Mouse (Mus musculus) gastrocnemius, postnatal 36 days (tissue): Measurements from ENCODE around the gene Arhgap35. TPM values are rescaled to one million over a fixed set of nuclear protein-coding genes. Genes with fewer than 3 reads are reported as not detected.
A peak's percentile ranks its signal among the peaks of the same experiment; 100 is the strongest.
"Not testable (repeated sequence)": the region's sequence is repeated elsewhere in the genome, so short reads cannot be mapped to it uniquely, and the experiment has no call there.

Experiments used
- DNase-seq, 2 experiments: peaks; one replicate each; pipeline ENCODE4 v3.0.0; 2022
- intact Hi-C: fragments of 180-260 bp; cut with DNase I; formaldehyde crosslinking; loops from one replicate; pipeline ENCODE4 v1.15.1; 2025
- long read RNA-seq, 2 experiments: library from polyadenylated mRNA; stranded (forward); transcript quantifications; one replicate each; pipeline ENCODE4 v2.0.0; 2021
- total RNA-seq, 2 experiments: library from RNA; stranded (reverse); gene quantifications; 2 replicates each; pipeline ENCODE4 v1.2.3; 2021

The Arhgap35 gene
- total RNA-seq = 10 to 100 TPM; 16.1 to 16.3 TPM
- long read RNA-seq, experiment 1, partial matches to known transcripts = 0 of 25 reads
- long read RNA-seq, experiment 1, other reads (novel, unspliced or antisense) = 25 of 25 reads
- long read RNA-seq, experiment 2, partial matches to known transcripts = 0 of 28 reads
- long read RNA-seq, experiment 2, other reads (novel, unspliced or antisense) = 28 of 28 reads

GRCm38 (mm10) chr7:16614888-16615715, at the start of gene Arhgap35:
TSS of gene Arhgap35 (minus strand) at chr7:16614993.
- intact Hi-C loops = loop anchor here (5.0 to 10.0 kb wide), 3 partner anchors 38 to 320 kb away; no protein-coding TSS in a partner anchor
- DNase-seq = peak; percentile 97 to 99

GRCm38 (mm10) chr7:16644260-16644659, 29.5 kb upstream of the Arhgap35 start:
- DNase-seq = no peak
- intact Hi-C loops = no loop called here

DNA sequence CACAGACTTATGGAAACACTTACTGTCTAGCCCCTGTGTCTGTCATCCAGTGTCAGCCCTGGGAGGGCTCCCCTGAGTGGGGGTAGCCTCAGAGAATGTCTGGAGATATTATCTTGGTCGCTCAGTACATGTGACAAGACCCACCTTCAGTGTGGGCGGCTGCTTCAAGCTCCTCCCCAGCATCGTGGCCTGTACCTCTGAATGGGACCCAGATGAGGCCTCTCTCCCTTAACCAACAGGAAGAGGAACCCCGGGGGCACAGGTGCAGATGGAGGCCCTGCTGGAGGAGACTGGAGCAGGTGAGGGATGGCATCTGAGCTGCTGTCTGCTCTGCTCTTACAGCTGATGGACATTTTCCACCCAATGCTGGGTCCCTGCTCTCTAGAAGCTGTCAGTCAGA, 28.3 kb upstream of the Arhgap35 start:
- DNase-seq, intact Hi-C loops: not testable (repeated sequence)

DNA sequence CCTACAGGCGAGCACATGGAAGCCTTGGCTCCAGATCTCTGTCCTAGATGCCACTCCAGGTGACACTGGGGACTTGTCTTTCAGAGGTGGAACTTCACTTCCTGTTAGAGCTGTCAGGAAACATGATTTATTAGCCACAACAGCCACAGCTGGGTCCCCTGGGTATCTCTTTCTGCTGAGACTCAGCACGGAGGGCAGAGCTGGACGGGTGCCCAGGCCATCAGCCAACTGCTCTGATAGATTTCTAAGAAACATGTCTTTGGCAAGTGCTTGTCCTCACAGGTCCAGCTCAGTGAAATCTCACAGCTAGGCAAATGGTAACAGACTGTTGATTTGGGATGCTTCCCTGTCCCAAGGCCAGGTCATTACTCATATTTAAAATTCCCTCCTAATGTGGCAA, 24.2 kb upstream of the Arhgap35 start:
- peak; percentile 69 to 80 for DNase-seq
- intact Hi-C loops = no loop called here

DNA sequence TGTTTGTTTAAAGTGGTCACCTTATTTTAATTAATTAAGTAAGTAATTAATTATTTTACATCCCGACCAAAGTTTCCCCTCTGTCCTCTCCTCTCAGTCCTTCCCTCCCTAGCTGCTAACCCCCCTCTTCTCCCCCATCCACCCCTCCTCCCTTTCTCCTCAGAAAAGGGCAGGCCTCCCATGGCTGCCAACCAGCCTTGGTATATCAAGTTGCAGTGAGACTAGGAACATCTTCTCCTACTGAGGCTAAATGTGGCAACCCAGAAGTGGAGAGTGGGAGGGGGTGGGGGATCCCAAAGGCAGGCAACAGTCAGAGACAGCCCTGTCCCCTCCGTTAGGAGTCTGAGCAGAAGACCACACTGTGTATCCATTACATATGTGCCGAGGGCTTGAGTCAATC, 20.3 kb upstream of the Arhgap35 start:
- DNase-seq = no peak
- intact Hi-C loops = no loop called here

GRCm38 (mm10) chr7:16633913-16634312, 19.1 kb upstream of the Arhgap35 start:
- intact Hi-C loops, DNase-seq: not testable (repeated sequence)

DNA sequence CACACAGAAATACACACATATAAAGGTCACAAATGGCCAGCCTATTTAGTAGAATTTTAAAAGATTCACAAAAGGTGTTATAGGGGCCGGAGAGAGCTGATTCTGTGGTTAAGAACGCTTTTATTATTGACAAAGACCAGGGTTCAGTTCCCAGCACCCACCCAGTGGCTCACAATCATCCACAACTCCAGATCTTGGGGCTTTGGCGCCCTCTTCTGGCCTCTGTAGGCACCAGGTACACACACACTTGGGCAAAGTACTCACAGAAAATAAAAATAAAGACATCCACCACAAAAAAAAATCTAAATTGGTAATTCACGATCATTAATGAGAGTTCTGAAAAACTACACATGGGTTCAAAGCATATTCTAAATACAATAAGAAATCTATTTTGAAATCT, 17.1 kb upstream of the Arhgap35 start:
- intact Hi-C loops = no loop called here
- no peak for DNase-seq

GRCm38 (mm10) chr7:16631025-16631424, 16.2 kb upstream of the Arhgap35 start:
- no peak for DNase-seq
- intact Hi-C loops = no loop called here

- DNase-seq = no peak
- intact Hi-C loops = loop anchor here (1.0 kb wide), 2 partner anchors 66 to 99 kb away; no protein-coding TSS in a partner anchor
Measured at GRCm38 (mm10) chr7:16629598-16630296, 15.0 kb upstream of the Arhgap35 start.

DNA sequence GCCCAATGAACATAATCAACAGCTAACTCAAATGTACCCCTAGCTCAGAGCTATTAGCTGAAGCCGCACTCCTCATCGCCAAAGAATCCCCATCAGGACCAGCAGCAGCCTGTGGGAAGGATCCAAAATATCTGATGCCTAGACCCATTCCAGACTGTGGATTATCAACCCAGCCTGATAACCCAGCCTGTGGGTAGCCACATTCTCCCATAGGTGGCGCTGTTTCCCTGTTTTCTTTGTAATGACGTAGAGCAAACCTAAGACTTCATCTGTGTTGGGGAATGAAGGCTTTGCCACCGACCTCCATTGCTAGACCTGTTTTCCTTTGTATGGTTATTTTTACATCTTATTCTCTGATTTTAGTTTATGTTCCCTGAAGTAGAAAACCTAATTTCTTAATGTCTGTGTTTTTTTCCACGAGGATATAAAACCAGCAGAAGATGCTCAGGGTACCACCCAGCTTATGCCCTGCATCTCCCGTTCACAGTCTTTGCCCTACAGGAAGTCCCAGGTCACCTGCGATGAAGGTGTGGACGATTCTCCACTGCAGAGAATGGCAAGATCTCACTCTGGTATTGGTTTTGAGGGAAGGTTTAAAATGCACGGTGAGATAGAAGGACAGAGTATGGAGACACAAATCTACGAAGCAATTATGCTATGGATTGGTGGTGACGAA, 13.4 kb upstream of the Arhgap35 start:
- intact Hi-C loops = no loop called here
- peak; percentile 25 to 45 for DNase-seq

DNA sequence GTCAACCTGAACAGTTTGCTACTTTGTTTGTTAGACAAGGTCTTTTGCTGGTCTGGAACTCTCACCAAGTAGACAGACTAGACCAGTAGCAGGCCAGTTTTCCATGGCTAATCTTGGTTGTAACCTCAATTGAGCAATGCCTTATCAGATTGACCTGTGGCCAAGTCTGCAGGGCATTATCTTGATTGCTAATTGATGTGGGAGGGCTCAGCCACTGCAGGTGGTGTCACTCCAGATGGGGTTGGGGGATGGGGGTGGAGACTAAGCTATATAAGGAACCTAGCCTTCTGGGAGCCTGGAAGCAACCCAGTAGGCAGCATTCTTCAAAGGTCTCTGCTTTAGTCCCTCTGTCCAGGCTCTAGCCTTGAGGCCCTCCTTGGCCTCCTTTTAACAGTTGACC, 8.9 kb upstream of the Arhgap35 start:
- intact Hi-C loops = no loop called here
- no peak for DNase-seq

DNA sequence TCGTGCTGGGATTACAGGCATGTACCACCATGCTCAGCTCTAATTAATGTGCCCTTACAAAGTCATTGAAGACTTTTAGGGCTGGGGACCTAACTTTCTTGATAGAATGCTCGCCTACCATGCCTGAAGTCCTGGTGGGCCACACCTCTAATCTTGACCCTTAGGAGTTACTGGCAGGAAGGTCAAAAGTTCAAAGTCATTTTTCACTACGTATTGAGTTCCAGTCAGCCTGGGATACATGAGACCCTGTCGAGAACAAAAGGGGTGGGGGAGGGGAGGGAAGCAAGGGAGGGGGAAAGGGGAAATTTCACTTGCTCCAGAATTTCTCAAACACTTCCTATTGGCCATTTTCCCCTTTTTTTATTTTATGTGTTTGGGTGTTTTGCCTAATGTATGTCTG, 8.3 kb upstream of the Arhgap35 start:
- DNase-seq = no peak
- intact Hi-C loops = no loop called here

DNA sequence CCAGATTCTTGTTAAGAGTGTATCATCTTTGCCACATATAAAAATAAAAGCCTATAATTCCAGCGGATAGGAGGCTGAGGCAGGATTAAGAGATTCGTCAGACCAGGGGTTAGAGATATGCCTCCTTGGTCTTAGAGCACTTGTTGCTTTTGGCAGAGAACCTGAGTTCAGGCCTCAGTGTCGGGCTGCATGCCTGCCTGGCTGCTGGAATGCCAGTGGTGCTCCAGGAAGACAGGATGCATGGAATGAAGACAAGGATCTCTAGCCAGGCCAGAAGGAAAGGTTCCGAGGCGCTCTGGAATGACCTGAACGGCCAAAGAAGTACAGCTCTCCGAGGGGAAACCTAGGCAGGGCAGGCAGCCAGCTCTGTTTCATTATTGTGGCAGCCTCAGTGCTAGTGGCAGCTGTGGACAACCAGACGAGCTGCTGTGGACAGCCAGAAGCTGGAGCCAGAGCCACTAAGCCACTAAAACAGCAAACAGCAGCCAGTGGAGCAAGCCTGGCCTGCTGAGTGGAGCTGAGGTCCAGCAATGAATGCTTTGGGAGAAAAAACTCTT, 6.4 kb upstream of the Arhgap35 start:
- DNase-seq = peak in 1 of 2 experiments; percentile 19

GRCm38 (mm10) chr7:16618661-16619211, 3.9 kb upstream of the Arhgap35 start:
- DNase-seq = peak; percentile 72 to 76
- intact Hi-C loops = loop anchor here (1.0 to 10.0 kb wide), 4 partner anchors 111 to 324 kb away; no protein-coding TSS in a partner anchor

More for the DNA sequence above, 6.4 kb upstream of the Arhgap35 start:
- intact Hi-C loops = loop anchor here (2.0 kb wide), 1 partner anchor 152 kb away; no protein-coding TSS in a partner anchor

DNA sequence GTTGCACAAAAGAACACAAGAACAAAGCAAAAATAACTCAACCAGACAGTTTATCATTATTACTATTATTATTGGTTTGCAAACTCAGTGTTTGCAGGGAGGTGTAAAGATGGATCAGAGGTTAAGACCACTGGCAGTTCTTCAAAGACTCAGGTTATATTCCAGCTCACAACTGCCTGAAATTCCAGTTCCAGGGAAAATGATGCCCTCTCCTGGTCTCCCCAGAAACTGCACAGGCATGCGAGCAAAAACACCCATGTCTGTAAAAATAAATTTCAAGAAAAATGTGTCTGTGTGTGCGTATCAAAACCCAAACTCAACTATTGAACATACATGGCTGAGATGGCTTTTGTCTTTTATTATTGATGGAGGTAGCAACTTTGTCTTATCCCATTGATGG, 2.3 kb upstream of the Arhgap35 start:
- intact Hi-C loops = loop anchor here (5.0 to 10.0 kb wide), 2 partner anchors 225 to 322 kb away; no protein-coding TSS in a partner anchor
- DNase-seq = peak; percentile 23 to 25

DNA sequence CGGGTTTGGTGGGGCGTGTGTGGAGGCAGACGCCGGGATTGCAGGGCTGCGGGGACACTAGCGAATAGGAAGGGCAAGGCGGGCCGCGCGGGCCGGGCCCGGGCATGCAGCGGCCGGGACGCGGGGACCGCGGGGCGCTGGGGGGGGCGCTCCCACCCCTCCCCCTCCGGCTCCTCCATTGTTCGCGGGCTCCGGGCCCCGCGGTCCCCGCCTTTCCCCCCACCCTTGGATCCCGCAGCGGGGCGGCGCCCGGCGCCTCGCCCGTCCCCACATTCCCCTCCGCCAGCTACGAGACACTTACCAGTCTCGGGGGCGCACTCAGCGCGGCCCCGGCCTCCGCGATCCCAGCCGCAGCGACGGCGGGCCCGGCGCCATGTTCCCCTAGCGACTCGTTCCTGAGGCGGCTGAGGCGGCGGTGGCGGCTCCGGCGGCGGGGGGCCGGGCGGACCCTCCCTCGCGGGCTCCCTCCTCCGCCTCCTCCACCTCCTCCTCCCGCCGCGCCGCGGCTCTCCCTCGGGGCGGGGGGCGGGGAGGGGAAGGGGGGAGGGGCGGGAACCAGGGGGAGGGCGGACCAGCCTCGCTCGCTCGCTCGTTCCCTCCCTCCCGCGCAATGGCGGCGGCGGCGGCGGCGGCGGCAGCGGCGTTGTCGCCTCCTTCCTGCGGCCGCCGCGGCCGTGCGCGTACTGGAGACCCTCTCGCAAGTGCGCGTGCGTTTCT, 464 bp downstream of the Arhgap35 start:
- intact Hi-C loops = loop anchor here (5.0 to 10.0 kb wide), 2 partner anchors 37 to 320 kb away; no protein-coding TSS in a partner anchor
- peak; percentile 50 to 69 for DNase-seq

- DNase-seq = no peak
- intact Hi-C loops = loop anchor here (5.0 to 10.0 kb wide), 2 partner anchors 36 to 319 kb away; no protein-coding TSS in a partner anchor
Measured at GRCm38 (mm10) chr7:16613461-16614170, 1.2 kb downstream of the Arhgap35 start.

DNA sequence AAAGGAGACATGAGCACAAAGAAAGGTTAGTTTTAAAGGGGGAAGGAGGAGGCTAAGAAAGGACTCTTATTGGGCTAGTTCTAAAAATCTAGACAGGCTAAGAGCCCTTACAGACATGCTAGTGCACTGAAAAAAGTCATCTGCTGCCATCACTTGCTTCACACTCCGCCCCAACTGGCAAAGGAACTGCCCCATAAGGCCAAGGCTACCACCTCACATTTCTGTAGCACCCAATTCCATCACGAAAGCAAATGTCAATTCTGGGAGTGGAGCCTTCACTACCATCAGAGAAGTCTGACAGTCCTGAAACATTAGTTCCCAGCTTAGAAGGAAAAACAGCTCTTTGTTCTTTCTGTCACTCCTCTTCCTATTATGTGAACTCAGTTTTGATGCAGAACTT, 4.4 kb downstream of the Arhgap35 start:
- no peak for DNase-seq
- intact Hi-C loops = loop anchor here (5.0 to 10.0 kb wide), 2 partner anchors 33 to 316 kb away; no protein-coding TSS in a partner anchor
